Mouse (Mus musculus): ENCODE measurements around the gene Fndc3b. TPM values are rescaled to one million over a fixed set of nuclear protein-coding genes. Genes with fewer than 3 reads are reported as not detected.
A peak's percentile ranks its signal among the peaks of the same experiment; 100 is the strongest.

The Fndc3b gene
- polyA plus RNA-seq, 1 experiment from 2014 or later: 14.6 TPM

GRCm38 (mm10) chr3:27579229-27579628, 131.9 kb downstream of the Fndc3b start:
- Histone ChIP-seq H3K27ac (replicated peaks) (peak overlapping the region; percentile 27; the same call in 1 of the 2 replicates), H3K9me3 (no peaks in the 10 kb centered on the region), H3K36me3 (no peaks in the 10 kb centered on the region), H3K4me1 (peaks cover 19% of the 10 kb centered on the region), H3K27me3 (no peaks in the 10 kb centered on the region), H3K4me2 (replicated peaks) (no peak overlapping the region), H3K9ac (replicated peaks) (no peak overlapping the region), H3K4me3 (no peak overlapping the region)
- no peak for ATAC-seq (ENCODE audit: low FRiP score, low read depth)
- WGBS: 43% methylated on average over 8 of the region's 8 CpGs

- Histone ChIP-seq H3K36me3 (no peaks in the 10 kb centered on the region), H3K27me3 (no peaks in the 10 kb centered on the region), H3K27ac (replicated peaks) (no peak overlapping the region), H3K4me1 (peaks cover 28% of the 10 kb centered on the region), H3K4me2 (replicated peaks) (no peak overlapping the region), H3K9ac (replicated peaks) (no peak overlapping the region), H3K4me3 (no peak overlapping the region), H3K9me3 (no peaks in the 10 kb centered on the region)
- 90% methylated on average over 10 of the region's 10 CpGs for WGBS
- ATAC-seq (ENCODE audit: low FRiP score, low read depth): no peak
These were observed 133.6 kb downstream of the Fndc3b start for GRCm38 (mm10) chr3:27577349-27578025.

- Histone ChIP-seq H3K36me3 (no peaks in the 10 kb centered on the region), H3K4me3 (no peak overlapping the region), H3K9ac (replicated peaks) (no peak overlapping the region), H3K4me1 (peaks cover 14% of the 10 kb centered on the region), H3K27ac (replicated peaks) (peak overlapping the region; percentile 27; the same call in 1 of the 2 replicates), H3K9me3 (no peaks in the 10 kb centered on the region), H3K4me2 (replicated peaks) (no peak overlapping the region), H3K27me3 (no peaks in the 10 kb centered on the region)
- WGBS: 87% methylated on average over 9 of the region's 9 CpGs
- no peak for ATAC-seq (ENCODE audit: low FRiP score, low read depth)
These were observed 136.9 kb downstream of the Fndc3b start for GRCm38 (mm10) chr3:27574241-27574640.

GRCm38 (mm10) chr3:27573458-27573857, 137.6 kb downstream of the Fndc3b start:
- ATAC-seq (ENCODE audit: low FRiP score, low read depth): no peak
- H3K4me2 ChIP-seq (replicated peaks): no peak overlapping the region
- WGBS: 42% methylated on average over 11 of the region's 11 CpGs

GRCm38 (mm10) chr3:27572305-27572704, 138.8 kb downstream of the Fndc3b start:
- 65% methylated on average over 6 of the region's 6 CpGs for whole genome bisulfite sequencing
- Histone ChIP-seq H3K36me3 (no peaks in the 10 kb centered on the region), H3K9ac (replicated peaks) (no peak overlapping the region), H3K4me3 (no peak overlapping the region), H3K4me2 (replicated peaks) (no peak overlapping the region), H3K27me3 (no peaks in the 10 kb centered on the region), H3K4me1 (peaks cover 14% of the 10 kb centered on the region), H3K27ac (replicated peaks) (peak overlapping the region; percentile 27), H3K9me3 (no peaks in the 10 kb centered on the region)
- ATAC-seq (ENCODE audit: low FRiP score, low read depth): no peak

More at GRCm38 (mm10) chr3:27573458-27573857, 137.6 kb downstream of the Fndc3b start:
- Histone ChIP-seq H3K9ac (replicated peaks) (no peak overlapping the region), H3K4me1 (peaks cover 14% of the 10 kb centered on the region), H3K27ac (replicated peaks) (peak overlapping the region; percentile 27), H3K9me3 (no peaks in the 10 kb centered on the region), H3K27me3 (no peaks in the 10 kb centered on the region), H3K4me3 (no peak overlapping the region), H3K36me3 (no peaks in the 10 kb centered on the region)

GRCm38 (mm10) chr3:27565314-27565713, 145.8 kb downstream of the Fndc3b start:
- Histone ChIP-seq H3K27me3 (no peaks in the 10 kb centered on the region), H3K9me3 (no peaks in the 10 kb centered on the region), H3K36me3 (no peaks in the 10 kb centered on the region), H3K4me2 (replicated peaks) (no peak overlapping the region), H3K4me1 (no peaks in the 10 kb centered on the region), H3K4me3 (no peak overlapping the region), H3K9ac (replicated peaks) (no peak overlapping the region), H3K27ac (replicated peaks) (no peak overlapping the region)
- WGBS: 92% methylated on average over 4 of the region's 4 CpGs
- no peak for ATAC-seq (ENCODE audit: low FRiP score, low read depth)

- H3K27ac ChIP-seq (replicated peaks): no peak overlapping the region
- no peak overlapping the region for H3K4me2 ChIP-seq (replicated peaks)
- 94% methylated on average over 5 of the region's 5 CpGs for WGBS
- no peaks in the 10 kb centered on the region for H3K36me3 ChIP-seq
- H3K9ac ChIP-seq (replicated peaks): no peak overlapping the region
- no peak for ATAC-seq (ENCODE audit: low FRiP score, low read depth)
- no peaks in the 10 kb centered on the region for H3K4me1 ChIP-seq
- H3K9me3 ChIP-seq: no peaks in the 10 kb centered on the region
- H3K4me3 ChIP-seq: no peak overlapping the region
- H3K27me3 ChIP-seq: no peaks in the 10 kb centered on the region
These were observed 148.0 kb downstream of the Fndc3b start for GRCm38 (mm10) chr3:27563047-27563624.

- Histone ChIP-seq H3K9me3 (no peaks in the 10 kb centered on the region), H3K27me3 (no peaks in the 10 kb centered on the region), H3K27ac (replicated peaks) (no peak overlapping the region), H3K4me2 (replicated peaks) (no peak overlapping the region), H3K4me3 (no peak overlapping the region), H3K4me1 (no peaks in the 10 kb centered on the region), H3K36me3 (no peaks in the 10 kb centered on the region), H3K9ac (replicated peaks) (no peak overlapping the region)
- 87% methylated on average over 3 of the region's 3 CpGs for WGBS
- ATAC-seq (ENCODE audit: low FRiP score, low read depth): no peak
These were observed 148.6 kb downstream of the Fndc3b start for GRCm38 (mm10) chr3:27562476-27562875.

GRCm38 (mm10) chr3:27561921-27562320, 149.2 kb downstream of the Fndc3b start:
- Histone ChIP-seq H3K27ac (replicated peaks) (no peak overlapping the region), H3K27me3 (no peaks in the 10 kb centered on the region), H3K9me3 (no peaks in the 10 kb centered on the region), H3K4me2 (replicated peaks) (no peak overlapping the region), H3K4me3 (no peak overlapping the region), H3K9ac (replicated peaks) (no peak overlapping the region), H3K4me1 (no peaks in the 10 kb centered on the region), H3K36me3 (no peaks in the 10 kb centered on the region)
- 98% methylated on average over 2 of the region's 2 CpGs for WGBS
- ATAC-seq (ENCODE audit: low FRiP score, low read depth): no peak

GRCm38 (mm10) chr3:27559316-27559715, 151.8 kb downstream of the Fndc3b start:
- 95% methylated on average over 4 of the region's 4 CpGs for WGBS

GRCm38 (mm10) chr3:27557100-27558004, 153.8 kb downstream of the Fndc3b start:
- H3K9ac ChIP-seq (replicated peaks): no peak overlapping the region

More at GRCm38 (mm10) chr3:27559316-27559715, 151.8 kb downstream of the Fndc3b start:
- H3K4me3 ChIP-seq: no peak overlapping the region
- no peaks in the 10 kb centered on the region for H3K9me3 ChIP-seq
- H3K4me2 ChIP-seq (replicated peaks): no peak overlapping the region
- ATAC-seq (ENCODE audit: low FRiP score, low read depth): no peak
- no peak overlapping the region for H3K27ac ChIP-seq (replicated peaks)
- no peaks in the 10 kb centered on the region for H3K27me3 ChIP-seq
- H3K36me3 ChIP-seq: no peaks in the 10 kb centered on the region
- no peaks in the 10 kb centered on the region for H3K4me1 ChIP-seq
- no peak overlapping the region for H3K9ac ChIP-seq (replicated peaks)

GRCm38 (mm10) chr3:27555401-27555940, 155.6 kb downstream of the Fndc3b start:
- Histone ChIP-seq H3K9me3 (no peaks in the 10 kb centered on the region), H3K4me2 (replicated peaks) (no peak overlapping the region), H3K4me3 (no peak overlapping the region), H3K4me1 (no peaks in the 10 kb centered on the region), H3K27ac (replicated peaks) (no peak overlapping the region), H3K27me3 (no peaks in the 10 kb centered on the region), H3K9ac (replicated peaks) (no peak overlapping the region), H3K36me3 (no peaks in the 10 kb centered on the region)
- 92% methylated on average over 3 of the region's 3 CpGs for WGBS
- no peak for ATAC-seq (ENCODE audit: low FRiP score, low read depth)

More at GRCm38 (mm10) chr3:27557100-27558004, 153.8 kb downstream of the Fndc3b start:
- no peak overlapping the region for H3K4me2 ChIP-seq (replicated peaks)
- no peaks in the 10 kb centered on the region for H3K36me3 ChIP-seq
- no peak overlapping the region for H3K27ac ChIP-seq (replicated peaks)
- WGBS: 87% methylated on average over 4 of the region's 4 CpGs
- H3K9me3 ChIP-seq: no peaks in the 10 kb centered on the region
- H3K27me3 ChIP-seq: no peaks in the 10 kb centered on the region
- no peak for ATAC-seq (ENCODE audit: low FRiP score, low read depth)
- no peak overlapping the region for H3K4me3 ChIP-seq
- H3K4me1 ChIP-seq: no peaks in the 10 kb centered on the region

Measured in midbrain, embryonic 12.5 days (tissue).